Mouse (Mus musculus) hindbrain, embryonic 15.5 days (tissue): ENCODE measurements around the gene Dusp5. TPM values are rescaled to one million over a fixed set of nuclear protein-coding genes. Genes with fewer than 3 reads are reported as not detected.

ENCODE experiments used
- ATAC-seq: fragments of 200-750 bp; cut with Nextera tagmentation; 2 replicates; pipeline ENCODE4 v1.8.0; 2017; ENCODE audit warnings: low read depth, moderate number of reproducible peaks, moderate TSS enrichment; ENCODE audit not compliant: low FRiP score
- H3K27ac ChIP-seq: fragments of 300-500 bp; sonication (generic); replicated peaks from 2 replicates; pipeline ENCODE4 v1.5.1; 2015; ENCODE audit warnings: mild to moderate bottlenecking, inconsistent platforms
- H3K27me3 ChIP-seq: fragments of 300-500 bp; sonication (generic); 2 replicates; pipeline ENCODE4 v1.6.1; 2015; ENCODE audit warnings: control low read depth, inconsistent platforms
- H3K36me3 ChIP-seq: fragments of 300-500 bp; sonication (generic); 2 replicates; pipeline ENCODE4 v1.6.1; 2015; ENCODE audit warnings: control low read depth, inconsistent platforms
- H3K4me1 ChIP-seq: fragments of 300-500 bp; sonication (generic); replicated peaks from 2 replicates; pipeline ENCODE4 v1.6.1; 2015; ENCODE audit warnings: control low read depth, inconsistent platforms
- H3K4me2 ChIP-seq: fragments of 300-500 bp; sonication (generic); 2 replicates; pipeline ENCODE4 v1.6.1; 2015; ENCODE audit warnings: moderate library complexity, mild to moderate bottlenecking, inconsistent platforms
- H3K4me3 ChIP-seq: fragments of 300-500 bp; sonication (generic); 2 replicates; pipeline ENCODE4 v1.5.1; 2015; ENCODE audit warnings: mild to moderate bottlenecking, inconsistent platforms
- H3K9ac ChIP-seq: fragments of 300-500 bp; sonication (generic); 2 replicates; pipeline ENCODE4 v1.6.1; 2015; ENCODE audit warnings: inconsistent platforms
- H3K9me3 ChIP-seq: fragments of 300-500 bp; sonication (generic); 2 replicates; pipeline ENCODE4 v1.6.1; 2016; ENCODE audit warnings: control low read depth, inconsistent platforms
- WGBS: fragments of 180-500 bp; shearing (Covaris S2); methylation state at CpG from one replicate; pipeline ENCODE4 v1.1.7; 2015; 5-methylcytosine and 5-hydroxymethylcytosine counted together
- polyA plus RNA-seq: library from polyadenylated mRNA; unstranded; fragments of >200 nt; fragmentation: Nextera tagmentation; extraction: Ambion mirVana; gene quantifications from 2 replicates; pipeline ENCODE4 v1.2.1, GENCODE M21; 2015

Gene Dusp5
- polyA plus RNA-seq, 1 experiment from 2014 or later, result 7.7 TPM

- WGBS, result 91% methylated on average over 11 of the region's 11 CpGs
- no peaks in the 10 kb centered on the region for H3K36me3 ChIP-seq
- H3K4me2 ChIP-seq, result no peak overlapping the region
- H3K27me3 ChIP-seq, result no peaks in the 10 kb centered on the region
- H3K9ac ChIP-seq, result no peak overlapping the region
- no peak for ATAC-seq
- peaks cover 7% of the 10 kb centered on the region; the same call in 1 of the 2 replicates for H3K4me1 ChIP-seq
- no peak overlapping the region for H3K27ac ChIP-seq
- H3K4me3 ChIP-seq, result no peak overlapping the region
- H3K9me3 ChIP-seq, result no peaks in the 10 kb centered on the region
Measured at GRCm38 (mm10) chr19:53554402-53554801, 25.5 kb downstream of the Dusp5 start.

GRCm38 (mm10) chr19:53554981-53555616 is 26.2 kb downstream of the Dusp5 start:
- 75% methylated on average over 5 of the region's 5 CpGs for WGBS
- no peak for ATAC-seq

GRCm38 (mm10) chr19:53556841-53557240 is 27.9 kb downstream of the Dusp5 start:
- Histone ChIP-seq H3K4me2 (peak overlapping the region; percentile 35), H3K4me3 (no peak overlapping the region), H3K36me3 (no peaks in the 10 kb centered on the region), H3K27ac (no peak overlapping the region), H3K4me1 (peaks cover 7% of the 10 kb centered on the region; the same call in 1 of the 2 replicates), H3K9me3 (no peaks in the 10 kb centered on the region), H3K27me3 (no peaks in the 10 kb centered on the region), H3K9ac (no peak overlapping the region)
- WGBS, result 29% methylated on average over 6 of the region's 6 CpGs
- ATAC-seq, result no peak

More at GRCm38 (mm10) chr19:53554981-53555616, 26.2 kb downstream of the Dusp5 start:
- Histone ChIP-seq H3K4me3 (no peak overlapping the region), H3K27me3 (no peaks in the 10 kb centered on the region), H3K27ac (no peak overlapping the region), H3K4me1 (peaks cover 7% of the 10 kb centered on the region; the same call in 1 of the 2 replicates), H3K9ac (no peak overlapping the region), H3K9me3 (no peaks in the 10 kb centered on the region), H3K36me3 (no peaks in the 10 kb centered on the region), H3K4me2 (no peak overlapping the region)

- no peak for ATAC-seq
- Histone ChIP-seq H3K27me3 (no peaks in the 10 kb centered on the region), H3K27ac (no peak overlapping the region), H3K9me3 (no peaks in the 10 kb centered on the region), H3K4me1 (peaks cover 7% of the 10 kb centered on the region; the same call in 1 of the 2 replicates), H3K4me3 (no peak overlapping the region), H3K9ac (no peak overlapping the region), H3K4me2 (peak overlapping the region; percentile 35), H3K36me3 (no peaks in the 10 kb centered on the region)
- WGBS, result 32% methylated on average over 20 of the region's 20 CpGs
Measured at GRCm38 (mm10) chr19:53557267-53557936, 28.5 kb downstream of the Dusp5 start.

GRCm38 (mm10) chr19:53560436-53560835 is 31.5 kb downstream of the Dusp5 start:
- Histone ChIP-seq H3K27me3 (no peaks in the 10 kb centered on the region), H3K9ac (no peak overlapping the region), H3K27ac (no peak overlapping the region), H3K36me3 (no peaks in the 10 kb centered on the region), H3K4me1 (peaks cover 7% of the 10 kb centered on the region; the same call in 1 of the 2 replicates), H3K4me3 (no peak overlapping the region), H3K4me2 (no peak overlapping the region), H3K9me3 (no peaks in the 10 kb centered on the region)
- WGBS, result 86% methylated on average over 3 of the region's 3 CpGs
- ATAC-seq, result no peak

GRCm38 (mm10) chr19:53564174-53564573 is 35.3 kb downstream of the Dusp5 start:
- Histone ChIP-seq H3K36me3 (no peaks in the 10 kb centered on the region), H3K4me1 (no peaks in the 10 kb centered on the region), H3K9ac (no peak overlapping the region), H3K4me2 (no peak overlapping the region), H3K9me3 (no peaks in the 10 kb centered on the region), H3K27me3 (no peaks in the 10 kb centered on the region), H3K27ac (no peak overlapping the region), H3K4me3 (no peak overlapping the region)
- no peak for ATAC-seq
- WGBS, result 54% methylated on average over 4 of the region's 4 CpGs

GRCm38 (mm10) chr19:53565565-53566277 is 36.8 kb downstream of the Dusp5 start:
- Histone ChIP-seq H3K4me3 (no peak overlapping the region), H3K36me3 (no peaks in the 10 kb centered on the region), H3K9me3 (no peaks in the 10 kb centered on the region), H3K4me1 (no peaks in the 10 kb centered on the region), H3K4me2 (no peak overlapping the region), H3K27ac (no peak overlapping the region), H3K9ac (no peak overlapping the region), H3K27me3 (no peaks in the 10 kb centered on the region)
- WGBS, result 95% methylated on average over 14 of the region's 14 CpGs
- no peak for ATAC-seq

GRCm38 (mm10) chr19:53567864-53568263 is 39.0 kb downstream of the Dusp5 start:
- peak overlapping the region; percentile 12; the same call in 1 of the 2 replicates for H3K4me3 ChIP-seq
- no peak overlapping the region for H3K9ac ChIP-seq
- H3K9me3 ChIP-seq, result no peaks in the 10 kb centered on the region
- H3K4me1 ChIP-seq, result no peaks in the 10 kb centered on the region
- ATAC-seq, result no peak
- H3K27me3 ChIP-seq, result no peaks in the 10 kb centered on the region
- H3K4me2 ChIP-seq, result peak overlapping the region; percentile 43
- WGBS, result 19% methylated on average over 11 of the region's 11 CpGs
- H3K36me3 ChIP-seq, result no peaks in the 10 kb centered on the region
- no peak overlapping the region for H3K27ac ChIP-seq

- Histone ChIP-seq H3K9me3 (no peaks in the 10 kb centered on the region), H3K4me2 (no peak overlapping the region), H3K27ac (no peak overlapping the region), H3K4me1 (no peaks in the 10 kb centered on the region), H3K9ac (no peak overlapping the region), H3K4me3 (no peak overlapping the region), H3K27me3 (no peaks in the 10 kb centered on the region), H3K36me3 (no peaks in the 10 kb centered on the region)
- WGBS, result 87% methylated on average over 3 of the region's 3 CpGs
- no peak for ATAC-seq
Measured at GRCm38 (mm10) chr19:53568553-53568952, 39.6 kb downstream of the Dusp5 start.

GRCm38 (mm10) chr19:53571056-53571455 is 42.1 kb downstream of the Dusp5 start:
- Histone ChIP-seq H3K4me2 (no peak overlapping the region), H3K4me1 (no peaks in the 10 kb centered on the region), H3K27me3 (no peaks in the 10 kb centered on the region), H3K4me3 (no peak overlapping the region), H3K9me3 (no peaks in the 10 kb centered on the region), H3K36me3 (no peaks in the 10 kb centered on the region), H3K9ac (no peak overlapping the region), H3K27ac (no peak overlapping the region)
- WGBS, result 96% methylated on average over 4 of the region's 4 CpGs
- no peak for ATAC-seq

- Histone ChIP-seq H3K4me3 (no peak overlapping the region), H3K9me3 (no peaks in the 10 kb centered on the region), H3K4me2 (no peak overlapping the region), H3K4me1 (no peaks in the 10 kb centered on the region), H3K27me3 (no peaks in the 10 kb centered on the region), H3K9ac (no peak overlapping the region), H3K27ac (no peak overlapping the region), H3K36me3 (no peaks in the 10 kb centered on the region)
- ATAC-seq, result no peak
- 83% methylated on average over 18 of the region's 18 CpGs for WGBS
Measured at GRCm38 (mm10) chr19:53571501-53572428, 42.9 kb downstream of the Dusp5 start.
